Mouse (Mus musculus) layer of hippocampus, adult 2 months (tissue): ENCODE data around the gene Ly6g6e. TPM values are rescaled to one million over a fixed set of nuclear protein-coding genes. Genes with fewer than 3 reads are reported as not detected.
"Not testable (repeated sequence)": the region's sequence is repeated elsewhere in the genome, so short reads cannot be mapped to it uniquely, and the experiment has no call there.

Experiments used
- DNase-seq, 2 experiments: peaks; one replicate each; pipeline ENCODE4 v3.0.0; 2022; ENCODE audit warnings: low spot score in 2 of 2
- H3K27ac ChIP-seq: fragments of 200-600 bp; 2 replicates; pipeline ENCODE4 v1.8.1; 2022
- H3K4me3 ChIP-seq: fragments of 200-600 bp; 2 replicates; pipeline ENCODE4 v1.8.1; 2022; ENCODE audit warnings: mild to moderate bottlenecking
- CTCF ChIP-seq: fragments of 200-600 bp; conservative IDR thresholded peaks from 2 replicates; pipeline ENCODE4 v1.8.1; 2022; ENCODE audit warnings: antibody characterized with exemption, mild to moderate bottlenecking, moderate library complexity
- total RNA-seq, 2 experiments: library from RNA; stranded (reverse); gene quantifications; 2 replicates each; pipeline ENCODE4 v1.2.3; 2021

Gene Ly6g6e
- total RNA-seq, 2 experiments from 2014 or later, result 2.5 to 3.5 TPM

DNA sequence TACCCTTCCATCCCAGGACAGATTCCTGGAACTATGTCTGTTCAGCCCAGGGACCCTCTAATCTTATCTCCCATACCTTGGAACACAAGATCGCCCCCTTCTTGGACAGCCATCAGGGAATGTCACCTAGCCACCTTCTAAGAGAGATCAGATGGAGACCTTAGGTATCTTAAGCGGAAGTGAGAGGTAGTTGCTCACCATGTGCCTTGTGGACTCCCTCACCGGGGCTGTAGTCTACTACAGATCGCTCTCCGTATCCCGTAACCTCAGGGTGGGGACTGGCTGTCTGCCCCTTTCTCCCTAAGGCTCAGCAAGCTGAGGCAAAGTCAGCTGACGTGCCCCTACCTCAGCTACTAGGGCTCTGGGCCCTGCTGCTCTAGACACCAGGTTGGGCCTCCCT lies 27.4 kb downstream of the Ly6g6e start:
- no peak for TF ChIP-seq CTCF
- H3K4me3 ChIP-seq, result no peak overlapping the region
- no peak for DNase-seq
- no peak overlapping the region for H3K27ac ChIP-seq

DNA sequence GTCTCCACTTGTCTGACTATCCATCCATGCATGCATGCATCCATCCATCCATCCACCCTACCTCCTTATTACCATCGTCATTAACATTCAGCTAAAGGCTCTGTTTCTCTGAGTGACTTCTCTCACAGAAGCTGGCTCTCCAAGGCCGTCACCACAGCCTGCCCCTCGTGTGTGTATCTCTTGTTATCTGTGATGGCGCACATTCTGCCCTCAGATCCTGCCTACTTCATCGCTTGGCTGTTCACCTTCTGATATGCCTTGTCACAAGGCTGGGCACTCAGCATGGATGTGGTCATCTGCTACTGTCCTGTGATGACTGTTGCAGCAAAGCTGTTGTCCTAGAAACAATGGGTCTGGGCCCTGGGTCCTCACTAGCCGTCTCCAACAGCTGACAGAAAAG lies 28.1 kb downstream of the Ly6g6e start:
- no peak for TF ChIP-seq CTCF
- Histone ChIP-seq H3K27ac (no peak overlapping the region), H3K4me3 (no peak overlapping the region)
- no peak for DNase-seq

DNA sequence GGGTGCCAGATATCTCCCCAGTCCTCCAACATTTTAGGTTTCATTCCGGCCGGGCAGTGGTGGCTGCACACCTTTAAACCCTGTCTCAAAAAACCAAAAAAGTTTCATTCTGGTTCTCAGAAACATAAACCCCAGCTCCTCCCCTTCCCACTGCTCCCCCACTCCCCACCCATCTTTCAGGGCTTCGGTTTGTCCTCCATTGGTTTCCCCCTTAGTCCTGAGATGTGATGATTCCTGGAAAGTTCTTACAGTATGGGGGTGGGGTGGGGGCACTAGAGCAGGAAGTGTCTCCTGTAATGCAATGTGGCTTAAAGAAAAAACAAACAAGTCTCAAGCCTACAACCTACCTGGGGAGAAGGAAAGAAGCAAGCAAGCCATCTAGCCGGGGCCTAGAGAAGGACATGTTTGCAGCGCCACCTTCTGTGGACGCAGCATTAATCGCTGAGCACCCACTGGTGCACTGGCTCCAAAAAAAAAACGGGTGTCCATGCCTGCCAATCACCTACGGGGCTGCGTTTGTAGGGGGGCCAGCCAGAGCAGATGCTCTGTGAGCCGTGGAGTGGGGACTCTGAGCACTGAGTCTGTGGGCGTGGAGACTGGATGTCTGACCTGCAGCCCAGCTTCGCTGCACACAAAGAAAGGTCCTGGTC lies 29.2 kb downstream of the Ly6g6e start:
- TF ChIP-seq CTCF, result peak; percentile 71
- H3K27ac ChIP-seq, result no peak overlapping the region
- DNase-seq, result no peak
- H3K4me3 ChIP-seq, result no peak overlapping the region

DNA sequence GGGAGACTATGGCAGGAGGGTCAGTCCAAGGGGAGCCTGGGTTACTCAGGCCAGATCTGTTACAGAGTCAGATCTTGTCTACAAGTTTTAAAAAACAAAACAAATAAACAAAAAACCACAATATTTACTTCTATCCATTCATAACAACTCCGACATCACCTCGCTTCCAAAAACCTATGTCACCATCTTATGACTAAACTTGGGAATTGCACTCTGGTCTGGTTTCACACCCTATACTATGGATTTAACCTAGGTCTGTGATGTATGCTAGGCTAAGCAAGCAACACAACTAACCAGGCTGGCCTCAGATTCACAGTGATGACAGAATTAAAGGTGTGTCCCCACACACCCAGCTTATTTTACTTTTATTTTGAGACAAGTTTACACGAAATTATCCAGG lies 29.8 kb downstream of the Ly6g6e start:
- no peak overlapping the region for H3K4me3 ChIP-seq
- no peak overlapping the region for H3K27ac ChIP-seq
- peak; percentile 50 for TF ChIP-seq CTCF
- no peak for DNase-seq

DNA sequence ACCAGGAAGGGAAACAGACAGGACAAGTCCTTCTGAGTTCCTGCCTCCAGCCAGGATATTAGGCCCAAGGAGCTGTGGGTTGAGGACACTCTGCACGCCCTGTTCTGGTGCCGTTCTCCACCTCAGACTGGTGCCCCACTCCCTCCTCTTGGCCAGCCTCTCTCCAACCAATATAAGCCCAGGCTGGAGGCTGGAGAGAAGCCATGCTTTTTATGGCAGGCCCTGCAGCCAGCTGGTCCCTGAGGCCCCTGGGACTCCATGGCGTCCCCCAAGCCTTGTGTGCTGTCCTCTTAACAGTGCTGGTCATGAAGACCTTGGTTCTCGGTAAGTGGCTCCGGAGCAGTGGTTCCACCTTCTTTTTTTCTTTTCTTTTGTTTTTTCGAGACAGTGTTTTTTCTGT lies 31.4 kb downstream of the Ly6g6e start, which contains the start of gene Ly6g5c:
Gene Ly6g5c (plus strand): TSS at position 183 of the 400 bp plus-strand sequence.
- DNase-seq, result no peak
- H3K27ac ChIP-seq, result no peak within 1 kb of the TSS
- no peak for TF ChIP-seq CTCF
- H3K4me3 ChIP-seq, result no peak within 1 kb of the TSS

DNA sequence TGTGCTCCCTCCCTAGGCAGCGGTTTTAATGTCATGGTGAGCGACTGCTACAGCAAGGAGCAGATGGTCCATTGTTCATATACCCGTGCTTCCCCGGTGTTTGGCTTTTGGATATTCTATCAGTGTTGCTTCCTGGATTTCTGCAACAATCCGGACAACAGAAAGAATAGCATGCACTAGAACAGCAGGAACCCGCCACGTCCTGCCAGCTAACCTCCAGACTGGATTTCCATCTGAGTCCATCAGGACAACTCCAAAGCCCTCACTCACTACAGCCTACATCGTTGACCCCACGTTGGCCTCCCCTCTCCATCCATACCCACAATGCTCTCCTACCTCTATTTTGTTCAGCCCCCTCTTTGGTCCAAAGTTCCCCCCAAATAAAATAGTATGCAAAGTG lies 35.1 kb downstream of the Ly6g6e start:
- DNase-seq, result no peak
- TF ChIP-seq CTCF, result no peak
- Histone ChIP-seq H3K4me3 (no peak overlapping the region), H3K27ac (no peak overlapping the region)

DNA sequence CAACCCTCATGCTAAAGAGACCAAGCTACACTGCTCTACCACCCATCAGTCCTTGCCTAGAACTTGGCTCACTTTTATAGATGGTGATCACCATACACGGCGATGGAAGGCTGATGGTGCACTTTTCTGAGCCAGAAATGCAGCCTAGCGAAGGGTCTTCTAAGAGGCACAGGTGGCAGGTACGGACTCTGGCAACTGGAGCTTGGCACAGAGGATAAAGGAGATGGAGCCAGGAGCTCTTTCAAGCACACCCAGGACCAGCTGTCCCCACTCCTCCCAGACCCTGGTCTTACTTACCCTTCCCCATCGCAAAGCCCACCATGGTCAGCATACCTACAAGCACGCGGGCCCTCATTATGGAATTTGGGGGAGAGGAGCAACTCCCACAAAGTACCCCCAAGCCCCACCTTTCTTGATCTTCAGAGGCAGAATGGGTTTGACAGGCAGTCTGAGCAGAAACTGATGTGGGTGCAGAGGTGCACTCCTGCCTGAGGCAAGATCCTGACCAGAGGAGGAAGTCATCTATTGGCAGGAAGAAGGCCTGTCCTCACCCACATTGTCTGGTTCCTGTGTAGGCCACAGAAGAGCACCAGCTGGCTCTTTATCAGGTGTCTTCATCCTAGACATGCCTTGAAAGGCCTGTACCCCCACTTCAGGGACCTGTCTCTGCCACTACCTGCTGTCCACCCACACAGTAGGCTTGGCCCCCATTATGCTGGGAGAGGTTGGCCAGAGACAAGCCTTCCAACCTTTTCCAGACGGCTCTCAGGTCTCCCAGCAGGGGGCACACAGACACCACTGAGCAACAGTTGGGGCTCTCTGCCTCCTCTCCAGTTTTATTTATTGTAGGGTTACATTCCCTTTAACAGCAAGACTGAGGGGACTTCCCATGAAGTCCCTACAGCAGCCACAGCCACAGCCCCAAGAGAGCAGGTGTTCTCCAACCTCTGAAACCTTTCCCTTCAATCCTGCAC lies 38.6 kb downstream of the Ly6g6e start, which contains the start of gene Ly6g5b:
Gene Ly6g5b (minus strand): TSS at position 383 of the 974 bp plus-strand sequence.
- peak; percentile 71 for TF ChIP-seq CTCF
- Histone ChIP-seq H3K27ac (no peak within 1 kb of the TSS), H3K4me3 (no peak within 1 kb of the TSS)
- no peak for DNase-seq

DNA sequence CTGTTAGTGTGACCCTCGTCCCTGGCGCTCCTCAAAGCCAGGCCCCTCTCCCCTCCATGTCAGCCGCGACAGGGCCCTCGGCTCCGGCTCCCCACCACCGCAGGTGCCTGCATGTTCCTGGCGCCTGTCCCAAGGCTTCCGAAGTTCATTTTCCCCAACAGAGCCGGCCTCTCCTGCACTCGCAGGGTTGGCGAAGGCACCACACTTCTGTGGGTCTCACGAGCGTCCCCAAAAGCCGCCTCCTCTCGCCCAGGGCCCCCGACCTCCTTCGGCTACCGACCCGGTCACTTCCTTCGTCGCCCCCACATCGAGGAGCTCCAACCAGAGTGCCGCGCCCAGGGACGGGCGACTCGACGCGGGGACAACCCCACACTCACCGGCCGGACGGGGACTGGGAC lies 44.0 kb downstream of the Ly6g6e start:
- no peak for TF ChIP-seq CTCF
- DNase-seq, result peak; percentile 28 to 37
- Histone ChIP-seq H3K4me3 (peak overlapping the region; percentile 92), H3K27ac (peak overlapping the region; percentile 88)

DNA sequence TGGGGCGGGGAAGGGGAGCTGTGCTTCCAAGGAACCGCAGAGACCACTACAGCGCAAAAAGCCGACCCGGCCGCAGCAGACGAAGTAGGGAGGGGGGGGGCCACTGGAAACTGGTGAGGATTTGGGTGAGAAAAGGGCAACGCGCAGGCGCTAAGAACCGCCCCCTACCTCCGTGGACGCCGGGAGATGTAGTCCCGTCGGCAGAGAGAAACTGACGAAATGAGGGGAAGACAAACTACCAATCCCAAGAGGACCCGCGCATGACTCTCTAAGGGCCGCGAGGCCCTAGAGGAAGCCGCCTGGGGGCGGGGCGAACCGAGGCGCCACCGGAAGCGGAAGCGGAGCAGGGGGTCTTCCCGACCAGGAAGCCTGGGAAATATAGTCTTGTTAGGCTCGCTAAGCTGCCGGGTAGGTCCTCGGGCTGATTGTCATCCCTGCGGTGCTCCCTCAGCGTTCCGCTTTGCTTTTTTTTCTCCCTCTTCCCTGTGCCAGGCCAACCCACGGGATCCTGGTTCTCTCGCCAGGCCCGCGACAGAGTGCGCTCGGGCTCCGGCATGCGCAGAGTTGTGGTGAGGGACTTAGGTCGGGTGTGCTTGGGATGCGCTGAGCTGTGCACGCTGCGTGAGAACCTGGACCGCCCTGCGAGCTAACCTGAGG lies 44.6 kb downstream of the Ly6g6e start, which contains the start of gene Gpank1:
Gene Gpank1 (plus strand): TSS at position 313 of the 657 bp plus-strand sequence.
- Histone ChIP-seq H3K4me3 (peak within 1 kb of the TSS; percentile 92), H3K27ac (peak within 1 kb of the TSS; percentile 91)
- TF ChIP-seq CTCF, result no peak
- DNase-seq, result peak; percentile 98 to 99

DNA sequence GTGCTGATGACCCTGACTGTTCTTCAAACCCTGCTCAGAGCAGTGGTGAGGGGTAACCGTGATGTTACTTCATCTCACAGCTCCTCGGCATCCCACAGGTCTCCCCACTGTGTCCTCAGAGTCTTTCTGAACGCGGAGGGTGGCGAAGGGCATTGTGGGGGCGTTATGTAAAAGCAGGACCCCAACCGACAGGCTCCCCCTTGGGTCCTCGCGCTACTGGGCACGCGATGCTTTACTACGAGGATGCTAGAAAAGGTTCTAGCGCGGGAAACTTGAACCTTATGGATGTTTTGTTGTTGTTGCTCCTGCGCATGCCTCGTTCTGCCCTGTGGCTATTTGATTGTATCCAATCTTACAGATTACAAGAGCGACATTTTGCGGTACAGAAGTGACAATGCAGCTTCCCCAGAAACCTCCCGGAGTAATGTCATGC lies 45.2 kb downstream of the Ly6g6e start, which contains the start of gene Csnk2b:
Gene Csnk2b (minus strand): TSS at position 183 of the 433 bp plus-strand sequence.
- TF ChIP-seq CTCF, result peak; percentile 72
- Histone ChIP-seq H3K4me3 (peak within 1 kb of the TSS; percentile 92), H3K27ac (peak within 1 kb of the TSS; percentile 91)
- DNase-seq, result peak; percentile 72 to 73

DNA sequence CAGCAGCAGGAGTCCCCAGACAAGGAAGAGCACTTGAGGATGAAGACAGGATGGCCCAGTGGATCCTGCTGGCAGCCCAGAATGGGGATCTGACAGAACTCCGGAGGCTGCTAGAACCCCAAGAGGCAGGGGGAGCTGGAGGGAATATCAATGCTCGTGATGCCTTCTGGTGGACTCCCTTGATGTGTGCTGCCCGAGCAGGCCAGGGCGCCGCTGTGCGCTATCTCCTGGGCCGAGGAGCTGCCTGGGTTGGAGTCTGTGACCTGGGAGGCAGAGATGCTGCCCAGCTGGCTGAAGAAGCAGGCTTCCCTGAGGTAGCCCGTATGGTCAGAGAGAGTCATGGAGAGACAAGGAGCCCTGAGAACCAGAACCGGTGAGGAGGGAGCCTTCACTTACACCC lies 46.6 kb downstream of the Ly6g6e start:
- DNase-seq, H3K4me3 ChIP-seq, H3K27ac ChIP-seq: not testable (repeated sequence)

DNA sequence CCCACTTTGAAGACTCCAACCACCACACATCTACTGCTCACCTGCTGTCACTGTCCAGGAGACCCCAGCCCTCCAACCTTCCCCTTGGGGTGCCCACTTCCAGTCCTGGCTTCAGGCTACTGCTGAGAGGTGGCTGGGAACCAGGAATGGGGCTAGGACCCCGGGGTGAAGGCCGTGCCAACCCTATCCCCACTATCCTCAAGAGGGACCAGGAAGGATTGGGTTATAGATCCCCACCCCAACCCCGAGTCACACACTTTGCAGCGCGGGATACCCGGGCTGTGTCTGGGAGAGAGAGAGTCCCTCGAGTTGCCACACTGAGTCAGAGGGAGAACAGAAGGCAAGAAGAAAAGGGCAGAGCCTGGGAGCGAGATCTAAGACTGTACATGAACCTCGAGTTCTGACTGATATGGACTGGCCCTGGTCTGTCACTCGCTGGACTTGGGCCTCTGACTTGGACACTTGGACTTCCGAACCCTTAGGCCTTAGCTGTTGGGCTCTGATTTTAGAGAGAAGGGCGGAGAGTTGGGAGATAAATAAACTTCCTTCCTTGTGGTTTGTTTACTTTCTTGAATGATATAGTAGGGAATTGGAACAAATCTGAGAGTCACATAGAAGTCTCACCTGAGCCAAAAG lies 47.7 kb downstream of the Ly6g6e start:
- not testable (repeated sequence) for H3K4me3 ChIP-seq, DNase-seq, H3K27ac ChIP-seq

DNA sequence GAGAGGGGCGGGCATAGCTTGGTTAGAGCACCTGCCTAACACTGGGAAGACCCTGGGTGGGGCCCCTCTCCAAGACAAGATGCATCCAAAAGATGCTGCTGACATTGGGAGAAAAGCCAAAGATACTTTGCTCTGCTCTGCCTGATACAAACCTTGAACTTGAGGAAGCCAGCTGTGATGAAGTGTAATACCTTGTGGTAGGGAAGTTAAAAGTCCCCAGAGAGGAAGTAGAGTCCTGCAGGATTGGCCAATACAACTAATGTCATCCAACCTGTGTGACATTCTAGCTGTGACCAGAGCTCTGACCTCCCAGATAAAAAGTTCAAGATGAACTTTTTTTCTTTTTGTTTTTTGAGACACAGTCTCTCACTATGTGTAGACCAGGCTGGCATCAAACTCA lies 48.4 kb downstream of the Ly6g6e start:
- Histone ChIP-seq H3K27ac (peak overlapping the region; percentile 92; the same call in 1 of the 2 replicates), H3K4me3 (no peak overlapping the region)
- no peak for TF ChIP-seq CTCF
- no peak for DNase-seq
